Mouse (Mus musculus) adrenal gland, adult 8-10 months (tissue): ENCODE results near the gene A930009A15Rik. TPM values are rescaled to one million over a fixed set of nuclear protein-coding genes. Genes with fewer than 3 reads are reported as not detected.

Source experiments
- DNase-seq: peaks from one replicate; pipeline ENCODE4 v3.0.0; 2022
- total RNA-seq, 4 experiments: library from RNA; stranded (reverse); gene quantifications; 2 replicates each; pipeline ENCODE4 v1.2.4; 2022

Gene A930009A15Rik
- total RNA-seq: not detected

DNA sequence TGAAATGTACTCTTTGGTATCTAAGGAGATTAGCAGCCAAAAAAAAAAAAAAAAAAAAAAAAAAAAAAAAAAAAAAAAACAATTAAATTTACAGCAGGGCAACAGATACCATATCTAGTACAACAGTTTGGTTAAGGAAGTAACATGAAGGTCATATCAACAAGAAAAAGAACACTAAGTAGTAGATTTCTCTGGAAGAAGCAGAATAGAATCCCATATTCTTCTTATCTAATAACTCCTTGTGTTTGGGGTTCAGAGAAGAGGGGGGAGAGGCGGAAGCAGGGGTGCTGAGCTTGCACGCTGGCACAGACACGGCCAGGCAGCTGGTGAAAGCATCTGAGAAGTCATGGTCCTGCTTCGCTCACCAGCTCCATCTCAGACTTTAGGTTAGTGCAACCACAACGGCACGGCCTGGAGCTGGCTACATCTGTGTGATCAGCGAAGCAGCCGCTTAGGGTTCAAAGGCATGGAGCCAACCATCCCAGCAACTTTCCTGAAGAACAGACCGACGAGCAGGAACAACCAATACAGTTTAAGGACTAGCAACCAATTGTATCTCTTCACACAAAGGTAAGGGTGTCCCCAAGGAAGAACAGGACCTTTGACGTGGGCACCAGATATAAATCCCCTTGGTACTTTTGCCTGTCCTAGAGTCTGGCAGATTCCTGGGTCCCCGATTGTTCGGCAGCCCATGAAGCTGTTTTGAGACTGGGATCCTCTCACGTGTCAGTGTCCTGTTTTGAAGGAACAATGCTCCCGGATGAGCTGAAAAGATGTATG, at the start of gene A930009A15Rik:
TSS of gene A930009A15Rik (plus strand) at position 275 of the 780 bp plus-strand sequence.
- DNase-seq: no peak

- DNase-seq: no peak
These were observed 49.3 kb upstream of the A930009A15Rik start for GRCm38 (mm10) chr10:115520200-115521080.

DNA sequence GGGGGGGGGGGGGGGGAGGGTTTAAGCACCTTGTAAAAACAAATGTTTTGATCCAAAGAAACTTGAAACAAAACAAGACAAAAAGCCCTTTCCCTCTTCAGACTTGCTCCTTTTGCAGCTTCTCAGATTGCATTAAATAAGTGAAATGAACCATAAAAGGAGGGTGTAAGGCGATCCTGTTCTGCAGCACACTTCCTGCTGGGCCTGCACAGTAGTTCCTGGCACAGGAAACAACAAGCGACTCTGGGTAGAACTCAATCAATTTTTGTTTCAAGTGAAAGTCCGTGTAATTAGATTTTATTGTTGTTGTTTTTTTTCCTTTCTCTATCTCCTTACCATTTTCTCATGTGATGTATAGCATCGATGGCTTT, 48.7 kb upstream of the A930009A15Rik start:
- DNase-seq: no peak

DNA sequence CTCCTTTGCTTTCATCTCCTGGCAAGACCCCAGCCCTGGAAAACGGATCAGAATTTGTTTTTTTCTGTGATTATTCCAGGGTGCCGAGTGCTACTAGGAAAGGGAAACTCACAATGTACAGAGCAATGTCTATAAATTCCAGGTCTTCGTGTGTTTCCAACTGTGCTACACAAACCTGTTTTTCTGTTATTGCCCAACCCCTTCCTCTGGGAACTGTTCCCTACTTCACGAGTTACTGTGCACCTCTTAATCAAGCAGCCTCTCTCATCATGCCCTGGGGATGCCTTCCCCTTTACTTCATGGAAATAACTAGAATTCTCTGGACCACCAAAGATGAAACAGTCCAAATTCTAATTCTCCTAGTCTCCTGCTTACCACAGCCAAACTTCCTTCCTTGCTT, 40.9 kb upstream of the A930009A15Rik start:
- DNase-seq: no peak

DNA sequence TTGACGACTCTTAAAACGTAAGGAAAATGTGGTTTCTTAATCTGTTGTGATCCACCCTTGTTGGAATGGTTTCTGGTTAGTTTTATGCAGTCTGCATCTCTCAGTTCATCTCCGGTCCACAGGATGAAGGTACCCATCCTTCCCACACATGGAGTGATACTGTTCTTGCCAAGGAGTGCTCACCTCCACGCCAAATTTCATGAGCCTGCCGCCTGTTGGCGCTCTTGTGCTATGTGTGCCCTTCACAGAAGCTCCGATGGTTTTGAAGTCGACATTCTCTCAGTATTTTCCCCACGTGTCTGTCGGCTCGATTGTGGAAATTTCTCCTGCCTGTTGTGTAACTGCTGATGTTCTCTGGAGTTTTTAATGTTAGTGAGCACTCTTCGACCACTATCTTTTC, 40.0 kb upstream of the A930009A15Rik start:
- no peak for DNase-seq

GRCm38 (mm10) chr10:115530746-115531145, 39.0 kb upstream of the A930009A15Rik start:
- no peak for DNase-seq

- DNase-seq: no peak
These were observed 26.9 kb upstream of the A930009A15Rik start for GRCm38 (mm10) chr10:115542917-115543316.

DNA sequence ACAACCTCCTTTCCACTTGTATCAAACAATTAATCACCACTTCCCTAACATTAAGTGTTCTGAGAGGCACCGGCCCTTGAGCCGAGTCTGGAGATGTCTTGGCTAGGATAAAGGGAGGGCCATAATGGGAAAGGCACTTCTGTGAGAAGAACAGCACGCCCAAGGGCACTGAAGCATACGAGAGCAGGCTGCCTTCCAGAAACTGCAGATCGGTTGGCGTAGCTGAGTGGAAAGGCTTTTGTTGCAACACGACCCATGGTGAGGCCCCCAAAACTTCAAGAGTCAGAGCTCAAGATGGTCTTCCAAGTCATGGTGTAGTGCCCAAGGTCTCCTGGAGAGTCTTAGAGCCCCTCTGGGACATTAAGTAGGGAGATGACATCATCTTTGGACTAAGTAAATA, 19.5 kb upstream of the A930009A15Rik start:
- no peak for DNase-seq

GRCm38 (mm10) chr10:115551069-115551468, 18.7 kb upstream of the A930009A15Rik start:
- no peak for DNase-seq

- no peak for DNase-seq
These were observed 16.3 kb upstream of the A930009A15Rik start for GRCm38 (mm10) chr10:115553352-115554113.

DNA sequence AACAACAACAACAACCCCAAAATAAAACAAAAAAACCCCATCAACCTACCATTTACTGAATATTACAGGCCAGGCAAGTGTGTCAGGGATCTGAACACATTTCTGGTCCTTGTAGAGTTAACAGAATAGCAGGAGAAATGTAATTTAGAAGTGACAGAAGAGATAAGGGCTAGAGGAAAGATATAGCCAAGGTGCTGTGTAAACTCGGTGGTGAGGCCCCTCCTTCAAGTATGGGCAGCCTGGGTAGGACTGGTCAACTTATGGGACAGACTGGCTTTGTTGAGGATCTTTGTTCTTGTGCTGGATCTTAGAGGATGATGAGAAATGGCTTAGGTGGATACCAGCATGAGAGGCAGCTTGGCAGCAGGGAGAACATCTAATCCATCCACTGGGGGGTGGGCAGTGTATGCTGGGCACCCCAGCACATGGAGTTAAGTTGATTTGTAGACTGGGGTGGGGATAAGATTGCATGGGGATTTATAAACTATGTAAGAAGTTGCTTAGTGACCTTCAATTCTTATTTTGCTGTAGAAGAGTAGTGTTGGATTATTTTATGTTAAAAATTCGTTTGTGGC, 14.5 kb upstream of the A930009A15Rik start:
- no peak for DNase-seq

- no peak for DNase-seq
These were observed 13.0 kb upstream of the A930009A15Rik start for GRCm38 (mm10) chr10:115556738-115557242.

DNA sequence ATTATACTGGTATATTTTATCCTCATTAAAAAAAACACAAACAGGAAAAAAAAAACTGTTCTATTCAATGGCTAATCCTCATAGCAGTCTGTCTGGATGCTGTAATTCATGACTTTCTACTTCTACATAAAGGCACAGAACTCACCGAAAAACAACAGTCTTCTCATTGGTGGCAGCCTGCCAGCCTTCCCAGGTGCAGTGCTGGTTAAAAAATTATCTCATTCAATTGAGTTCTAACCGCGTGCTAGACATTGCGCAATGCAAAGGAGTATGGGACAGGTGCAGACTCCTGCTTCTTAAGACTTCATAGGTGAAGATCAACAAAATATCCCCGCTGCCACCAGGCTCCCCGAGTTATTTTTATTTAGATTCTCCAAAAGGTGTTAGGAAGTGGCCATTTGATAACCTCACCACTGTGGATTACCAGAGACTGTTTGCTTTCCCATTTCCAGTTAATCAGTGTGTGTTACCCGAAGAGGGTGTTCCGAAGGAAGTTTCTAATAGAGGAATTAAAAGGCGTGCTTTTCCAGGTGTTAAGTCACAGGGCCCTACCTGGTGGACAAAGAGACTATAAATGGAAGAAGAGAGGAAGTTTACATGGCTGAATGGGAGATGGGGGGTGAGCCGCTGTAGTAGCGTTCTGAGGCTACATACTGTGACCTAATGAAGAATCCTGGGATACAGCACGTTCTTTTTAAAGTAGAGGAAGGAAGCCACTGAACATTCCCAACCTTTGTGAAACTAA, 8.5 kb upstream of the A930009A15Rik start:
- no peak for DNase-seq

DNA sequence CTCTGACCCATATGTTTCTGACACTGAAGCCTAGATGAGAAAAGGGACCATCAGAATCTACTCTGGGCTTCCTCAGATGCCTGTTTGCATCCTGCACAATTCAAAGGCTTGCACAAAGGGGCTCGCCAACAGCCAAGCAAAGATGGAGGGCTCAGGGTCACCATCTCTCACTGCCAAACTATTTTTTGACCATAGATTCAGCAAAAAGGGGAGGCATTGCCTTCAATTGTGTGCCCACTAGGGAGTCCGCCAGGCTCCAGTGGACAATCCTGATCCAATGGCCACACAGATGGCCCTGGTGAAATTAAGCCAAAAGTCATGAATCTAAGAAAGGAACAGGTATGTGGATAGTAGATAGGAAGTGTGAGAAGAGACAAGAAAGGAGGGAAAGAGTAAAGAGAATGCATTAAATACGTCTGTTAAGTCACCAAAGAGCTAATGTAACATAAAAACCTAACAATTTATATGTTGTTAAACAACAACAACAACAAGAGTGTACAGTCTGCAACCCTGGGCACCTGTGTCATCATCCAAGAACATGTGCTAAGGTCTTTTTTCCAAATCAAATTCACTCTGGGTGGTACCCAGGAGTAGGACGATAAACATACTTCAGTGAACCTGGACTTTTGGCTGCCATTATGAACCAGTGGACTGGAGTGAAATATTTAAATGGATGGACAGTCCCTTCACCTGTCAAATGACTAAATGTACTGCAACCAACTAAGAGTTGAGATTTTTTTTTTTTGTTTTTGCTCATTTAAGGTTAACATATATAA, 6.7 kb upstream of the A930009A15Rik start:
- no peak for DNase-seq

- no peak for DNase-seq
These were observed 5.8 kb upstream of the A930009A15Rik start for GRCm38 (mm10) chr10:115563961-115564360.

GRCm38 (mm10) chr10:115570577-115570976, 791 bp downstream of the A930009A15Rik start:
- no peak for DNase-seq

DNA sequence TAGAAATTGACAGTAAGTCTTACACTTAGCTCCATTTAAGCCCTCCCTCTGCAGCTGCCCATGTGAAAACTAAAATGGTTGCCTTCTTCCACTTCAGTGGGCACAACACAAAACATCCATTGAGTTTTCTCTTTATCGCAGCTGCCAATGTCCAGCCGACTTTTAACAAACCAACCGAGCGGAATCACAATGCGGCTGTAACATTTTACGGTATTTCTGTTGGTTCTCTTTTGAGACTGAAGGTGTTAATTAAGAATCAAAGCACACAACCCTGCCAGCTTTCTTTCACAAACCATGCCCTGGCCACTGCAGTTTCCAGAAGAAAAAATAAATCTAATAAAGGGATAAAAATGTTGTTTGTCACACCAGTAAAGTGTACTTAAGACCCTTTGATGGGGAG, 1.5 kb downstream of the A930009A15Rik start:
- DNase-seq: no peak

DNA sequence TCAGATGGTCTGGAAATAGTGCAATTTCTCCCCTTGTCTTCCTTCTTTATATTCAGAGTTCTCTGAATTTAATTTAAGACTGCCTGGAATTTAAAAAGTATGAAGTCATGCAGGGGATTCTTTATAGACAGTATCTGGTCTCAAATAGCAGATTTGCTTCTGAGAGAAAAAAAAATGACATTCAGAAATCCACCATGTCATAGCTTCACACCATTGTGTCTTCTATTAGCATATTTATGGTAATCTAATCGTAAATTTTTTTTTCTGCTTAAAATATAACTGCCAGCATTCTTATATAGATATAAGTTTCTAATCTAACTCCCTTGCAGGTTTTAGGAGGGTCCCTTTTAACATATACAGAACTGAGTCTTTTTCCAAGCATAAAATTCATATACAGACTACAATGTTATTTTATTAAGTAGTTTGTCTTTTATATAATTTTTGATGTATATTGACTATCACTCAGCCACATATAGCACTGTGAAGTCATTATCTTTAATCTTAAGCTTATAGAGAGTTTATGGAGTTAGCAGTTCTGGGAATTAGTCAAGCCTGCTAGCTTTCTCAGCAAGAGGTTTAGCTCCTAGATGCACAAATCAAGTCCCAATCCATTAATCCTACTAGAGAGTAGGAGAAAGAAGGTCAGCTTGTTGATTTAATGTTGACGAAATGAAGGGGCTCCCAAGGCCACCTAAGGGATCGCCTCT, 2.1 kb downstream of the A930009A15Rik start:
- no peak for DNase-seq

DNA sequence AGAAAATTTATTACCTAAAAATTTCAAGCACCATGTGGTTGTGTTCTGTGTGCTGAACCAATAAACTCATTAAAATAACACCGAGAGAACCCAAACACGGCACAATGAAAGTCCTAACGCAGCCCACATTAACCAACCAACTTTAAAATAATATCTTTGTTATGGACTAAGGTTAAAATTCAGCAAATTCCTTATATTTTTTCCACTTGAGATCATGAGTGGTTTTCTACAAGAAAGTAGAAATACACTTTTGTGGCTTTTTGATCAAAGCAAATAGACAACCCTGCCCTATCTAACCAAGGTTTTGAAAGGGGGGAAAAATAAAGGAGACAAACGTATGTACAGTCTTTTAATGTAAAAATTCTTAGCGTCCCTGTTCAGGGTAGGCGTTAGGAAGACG, 9.3 kb downstream of the A930009A15Rik start:
- DNase-seq: no peak

GRCm38 (mm10) chr10:115579494-115579893, 9.7 kb downstream of the A930009A15Rik start:
- no peak for DNase-seq
